Mouse (Mus musculus) bone marrow, adult 2 months (tissue): Measurements from ENCODE around the gene Nmnat2. TPM values are rescaled to one million over a fixed set of nuclear protein-coding genes. Genes with fewer than 3 reads are reported as not detected.

Experiments
- H3K27ac ChIP-seq: fragments of 200-500 bp; 2 replicates; pipeline ENCODE4 v1.5.1; 2012; ENCODE audit warnings: low read depth, mild to moderate bottlenecking, control low read depth, inconsistent platforms, low read length; ENCODE audit not compliant: control insufficient read depth, poor library complexity, insufficient read depth
- H3K4me1 ChIP-seq: fragments of 200-500 bp; 2 replicates; pipeline ENCODE4 v1.6.1; 2011; ENCODE audit warnings: low read length; ENCODE audit not compliant: control insufficient read depth, insufficient read depth
- H3K4me3 ChIP-seq: fragments of 200-500 bp; replicated peaks from 2 replicates; pipeline ENCODE3; 2011; ENCODE audit warnings: mild to moderate bottlenecking, low read depth, low read length, control low read depth; ENCODE audit not compliant: control insufficient read depth
- CTCF ChIP-seq: fragments of 200-500 bp; IDR thresholded peaks from 2 replicates; pipeline ENCODE4 v1.5.1; 2011; ENCODE audit warnings: low read length, control low read depth; ENCODE audit not compliant: control insufficient read depth, insufficient read depth
- POLR2A ChIP-seq: fragments of 200-500 bp; IDR thresholded peaks from 2 replicates; pipeline ENCODE4 v1.6.1; 2011; ENCODE audit warnings: low read depth, mild to moderate bottlenecking, control low read depth, low read length, borderline replicate concordance; ENCODE audit not compliant: control insufficient read depth
- WGBS: fragments of 180-500 bp; shearing (Covaris S2); methylation state at CpG from one replicate; pipeline ENCODE4 v1.1.7; 2018; 5-methylcytosine and 5-hydroxymethylcytosine counted together
- polyA plus RNA-seq: library from polyadenylated mRNA; stranded (reverse); fragments of >200 nt; gene quantifications from 2 replicates; pipeline ENCODE4 v1.2.4, GENCODE M21; 2011; ENCODE audit warnings: low replicate concordance; ENCODE audit not compliant: missing spikeins, insufficient read depth, insufficient read length

The Nmnat2 gene
- polyA plus RNA-seq, 1 experiment = 7.5 TPM

GRCm38 (mm10) chr1:153007824-153008223 lies 53.0 kb downstream of the Nmnat2 start:
- no peak overlapping the region for H3K27ac ChIP-seq
- 79% methylated on average over 6 of the region's 6 CpGs for WGBS

GRCm38 (mm10) chr1:153009338-153009737 lies 54.5 kb downstream of the Nmnat2 start:
- 87% methylated on average over 9 of the region's 9 CpGs for WGBS

More at GRCm38 (mm10) chr1:153007824-153008223, 53.0 kb downstream of the Nmnat2 start:
- no peak for TF ChIP-seq POLR2A
- TF ChIP-seq CTCF = no peak
- no peaks in the 10 kb centered on the region; the same call in 1 of the 2 replicates for H3K4me1 ChIP-seq
- H3K4me3 ChIP-seq = no peak overlapping the region

GRCm38 (mm10) chr1:153010353-153011351 lies 55.9 kb downstream of the Nmnat2 start:
- Histone ChIP-seq H3K27ac (no peak overlapping the region), H3K4me1 (no peaks in the 10 kb centered on the region), H3K4me3 (no peak overlapping the region)
- TF ChIP-seq CTCF (no peak), POLR2A (no peak)
- 66% methylated on average over 13 of the region's 13 CpGs for WGBS

More at GRCm38 (mm10) chr1:153009338-153009737, 54.5 kb downstream of the Nmnat2 start:
- no peak for TF ChIP-seq CTCF
- TF ChIP-seq POLR2A = no peak
- Histone ChIP-seq H3K4me3 (no peak overlapping the region), H3K27ac (no peak overlapping the region), H3K4me1 (no peaks in the 10 kb centered on the region)

GRCm38 (mm10) chr1:153011544-153011943 lies 56.8 kb downstream of the Nmnat2 start:
- WGBS = 85% methylated on average over 6 of the region's 6 CpGs
- no peak overlapping the region for H3K4me3 ChIP-seq
- TF ChIP-seq POLR2A = no peak
- no peak for TF ChIP-seq CTCF

GRCm38 (mm10) chr1:153013541-153014288 lies 58.9 kb downstream of the Nmnat2 start:
- Histone ChIP-seq H3K4me1 (no peaks in the 10 kb centered on the region), H3K4me3 (no peak overlapping the region), H3K27ac (no peak overlapping the region)
- WGBS = 60% methylated on average over 2 of the region's 2 CpGs
- TF ChIP-seq POLR2A (no peak), CTCF (no peak)

More at GRCm38 (mm10) chr1:153011544-153011943, 56.8 kb downstream of the Nmnat2 start:
- Histone ChIP-seq H3K27ac (no peak overlapping the region), H3K4me1 (no peaks in the 10 kb centered on the region)

GRCm38 (mm10) chr1:153014431-153015186 lies 59.8 kb downstream of the Nmnat2 start:
- Histone ChIP-seq H3K4me1 (no peaks in the 10 kb centered on the region), H3K4me3 (no peak overlapping the region), H3K27ac (no peak overlapping the region)
- 38% methylated on average over 14 of the region's 14 CpGs for WGBS
- no peak for TF ChIP-seq CTCF
- no peak for TF ChIP-seq POLR2A

- 66% methylated on average over 11 of the region's 11 CpGs for WGBS
- no peaks in the 10 kb centered on the region; the same call in 1 of the 2 replicates for H3K4me1 ChIP-seq
- H3K4me3 ChIP-seq = no peak overlapping the region
- H3K27ac ChIP-seq = no peak overlapping the region
- TF ChIP-seq POLR2A (no peak), CTCF (no peak)
Observed at GRCm38 (mm10) chr1:153016465-153017163, 61.8 kb downstream of the Nmnat2 start.
